Mouse (Mus musculus) intestine, embryonic 16.5 days (tissue): ENCODE data around the gene Fam129a. TPM values are rescaled to one million over a fixed set of nuclear protein-coding genes. Genes with fewer than 3 reads are reported as not detected.

Experiments
- ATAC-seq: fragments of 200-750 bp; cut with Nextera tagmentation; 2 replicates; pipeline ENCODE4 v1.8.0; 2017; ENCODE audit warnings: moderate TSS enrichment, moderate library complexity
- H3K27ac ChIP-seq: fragments of 300-500 bp; sonication (generic); 2 replicates; pipeline ENCODE4 v1.5.1; 2014; ENCODE audit warnings: mild to moderate bottlenecking, low read length
- H3K27me3 ChIP-seq: fragments of 300-500 bp; sonication (generic); replicated peaks from 2 replicates; pipeline ENCODE4 v1.6.1; 2014; ENCODE audit warnings: low read length, control low read depth, mixed read lengths; ENCODE audit not compliant: control insufficient read depth, insufficient read depth
- H3K36me3 ChIP-seq: fragments of 300-500 bp; sonication (generic); 2 replicates; pipeline ENCODE4 v1.6.1; 2014; ENCODE audit warnings: low read length, control low read depth; ENCODE audit not compliant: control insufficient read depth, insufficient read depth
- H3K4me1 ChIP-seq: fragments of 300-500 bp; sonication (generic); 2 replicates; pipeline ENCODE4 v1.6.1; 2014; ENCODE audit warnings: low read length, control low read depth, mixed read lengths; ENCODE audit not compliant: control insufficient read depth, insufficient read depth
- H3K4me2 ChIP-seq: fragments of 300-500 bp; sonication (generic); 2 replicates; pipeline ENCODE4 v1.6.1; 2014; ENCODE audit warnings: low read depth, low read length, control low read depth
- H3K4me3 ChIP-seq: fragments of 300-500 bp; sonication (generic); 2 replicates; pipeline ENCODE4 v1.5.1; 2014; ENCODE audit warnings: mild to moderate bottlenecking, low read length
- H3K9ac ChIP-seq: fragments of 300-500 bp; sonication (generic); 2 replicates; pipeline ENCODE4 v1.6.1; 2014; ENCODE audit warnings: low read depth, low read length
- H3K9me3 ChIP-seq: fragments of 300-500 bp; sonication (generic); 2 replicates; pipeline ENCODE4 v1.6.1; 2016; ENCODE audit warnings: low read length, control low read depth; ENCODE audit not compliant: control insufficient read depth
- WGBS: fragments of 180-500 bp; shearing (Covaris S2); extraction: QIAGEN DNeasy Blood & Tissue Kit; methylation state at CpG from one replicate; pipeline ENCODE4 v1.1.7; 2014; 5-methylcytosine and 5-hydroxymethylcytosine counted together
- polyA plus RNA-seq: library from polyadenylated mRNA; unstranded; fragments of >200 nt; fragmentation: Nextera tagmentation; extraction: Ambion mirVana; gene quantifications from 2 replicates; pipeline ENCODE4 v1.2.1, GENCODE M21; 2015

Fam129a gene
- polyA plus RNA-seq, 1 experiment from 2014 or later = 10.7 TPM

DNA sequence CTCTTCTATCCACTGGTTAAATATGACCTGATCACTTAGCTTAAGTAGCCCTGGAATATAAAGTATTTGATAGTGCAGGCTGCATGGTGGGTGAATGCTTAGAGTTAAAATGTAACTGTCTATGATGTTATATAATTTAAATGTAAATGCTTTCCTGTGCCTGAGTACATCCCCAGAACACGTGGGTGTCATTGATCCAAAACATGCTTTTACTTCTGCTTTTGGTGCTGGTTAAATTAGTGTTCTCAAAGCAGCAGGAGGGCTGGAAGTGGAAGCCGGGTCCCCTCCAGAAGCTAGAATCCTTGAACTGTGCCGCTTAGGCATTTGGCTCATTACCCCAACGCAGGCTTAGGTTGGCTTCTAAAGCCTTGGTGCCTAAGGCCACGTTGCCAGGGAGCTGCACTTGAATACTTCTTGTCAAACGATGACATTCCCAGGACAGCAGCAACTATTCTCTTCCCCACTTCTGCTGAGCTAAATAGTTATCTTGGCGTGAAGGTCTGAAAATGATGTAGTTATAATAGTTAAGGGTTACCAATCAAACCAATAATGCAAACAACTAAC is 86.1 kb downstream of the Fam129a start:
- whole genome bisulfite sequencing = 72% methylated on average over 7 of the region's 7 CpGs
- no peaks in the 10 kb centered on the region for H3K36me3 ChIP-seq
- no peak overlapping the region for H3K9ac ChIP-seq
- no peak overlapping the region for H3K27ac ChIP-seq
- H3K27me3 ChIP-seq = no peaks in the 10 kb centered on the region
- H3K4me2 ChIP-seq = no peak overlapping the region
- peaks cover 7% of the 10 kb centered on the region; the same call in 1 of the 2 replicates for H3K4me1 ChIP-seq
- H3K9me3 ChIP-seq = no peaks in the 10 kb centered on the region
- no peak overlapping the region for H3K4me3 ChIP-seq
- no peak for ATAC-seq

DNA sequence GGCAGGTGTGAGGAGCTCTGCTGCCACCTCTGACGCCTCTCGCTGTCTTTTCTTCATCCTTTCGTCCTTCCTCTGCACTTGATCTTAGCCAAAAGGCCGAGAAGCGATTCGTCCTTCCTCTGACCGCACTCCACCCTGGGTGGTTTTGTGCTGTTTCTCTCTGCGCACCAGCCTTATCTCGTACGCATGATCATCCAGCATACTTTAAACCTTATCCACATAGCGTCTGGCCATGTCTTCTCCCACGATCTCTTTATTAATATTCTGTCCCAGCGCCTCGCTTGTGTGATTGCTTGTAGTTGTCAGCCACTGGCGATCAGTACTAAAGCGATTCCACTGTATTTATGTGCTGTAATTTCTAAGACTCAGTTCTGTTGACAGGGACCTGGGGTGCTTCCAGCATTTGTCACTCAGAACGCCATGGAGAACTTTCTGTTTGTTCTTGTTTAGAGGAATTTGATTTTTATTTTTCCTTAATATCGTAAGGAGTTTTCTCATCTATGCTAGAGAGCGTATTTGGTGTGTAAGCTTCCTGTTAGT is 87.4 kb downstream of the Fam129a start:
- Histone ChIP-seq H3K27ac (no peak overlapping the region), H3K4me3 (no peak overlapping the region), H3K27me3 (no peaks in the 10 kb centered on the region), H3K4me1 (peaks cover 7% of the 10 kb centered on the region; the same call in 1 of the 2 replicates), H3K9ac (no peak overlapping the region), H3K9me3 (no peaks in the 10 kb centered on the region), H3K4me2 (no peak overlapping the region), H3K36me3 (no peaks in the 10 kb centered on the region)
- WGBS = 84% methylated on average over 19 of the region's 19 CpGs
- ATAC-seq = no peak

DNA sequence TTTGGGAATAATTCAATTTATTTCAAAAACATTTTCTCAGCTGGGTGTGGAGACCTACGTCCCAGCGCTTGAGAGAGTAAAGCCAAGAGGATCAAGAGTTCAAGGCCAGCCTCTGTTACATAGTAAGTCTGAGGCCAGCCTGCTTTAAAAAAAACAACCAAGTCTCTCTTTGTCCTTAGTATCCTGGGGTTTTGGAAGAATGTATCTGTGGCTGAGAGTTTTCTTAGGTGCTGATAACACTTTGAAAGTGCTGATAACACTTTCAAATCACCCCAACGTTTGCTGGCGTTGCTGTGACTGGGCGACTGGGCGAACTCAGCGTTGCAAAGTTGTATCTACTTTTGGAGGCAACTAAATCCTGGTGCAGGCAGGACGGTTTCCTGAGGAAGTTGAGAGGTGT is 88.7 kb downstream of the Fam129a start:
- ATAC-seq = no peak
- Histone ChIP-seq H3K27me3 (no peaks in the 10 kb centered on the region), H3K27ac (no peak overlapping the region), H3K4me2 (no peak overlapping the region), H3K4me3 (no peak overlapping the region), H3K9ac (no peak overlapping the region), H3K36me3 (no peaks in the 10 kb centered on the region), H3K9me3 (no peaks in the 10 kb centered on the region), H3K4me1 (peaks cover 7% of the 10 kb centered on the region; the same call in 1 of the 2 replicates)
- 70% methylated on average over 8 of the region's 8 CpGs for whole genome bisulfite sequencing

DNA sequence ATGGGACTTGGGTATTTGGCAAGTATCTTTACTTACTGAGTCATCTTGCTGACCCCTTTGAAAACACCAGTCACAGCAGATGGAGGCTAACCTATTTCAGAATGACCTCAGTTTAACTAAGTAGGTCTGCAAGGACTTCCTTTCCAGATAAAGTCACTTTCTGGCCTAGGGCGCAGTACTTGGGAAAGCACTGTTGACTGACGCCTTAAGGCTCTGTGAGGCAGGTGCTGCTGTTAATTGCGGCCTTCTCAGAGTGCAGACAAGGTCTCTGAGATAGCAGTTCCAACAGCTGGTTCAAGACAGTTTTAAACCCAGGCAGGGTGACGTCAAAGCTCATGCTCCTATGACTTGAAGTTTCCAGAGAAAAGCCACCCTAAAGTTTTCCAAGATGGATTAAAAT is 89.3 kb downstream of the Fam129a start:
- Histone ChIP-seq H3K4me2 (no peak overlapping the region), H3K4me1 (peaks cover 7% of the 10 kb centered on the region; the same call in 1 of the 2 replicates), H3K27me3 (no peaks in the 10 kb centered on the region), H3K9ac (no peak overlapping the region), H3K4me3 (no peak overlapping the region), H3K36me3 (no peaks in the 10 kb centered on the region), H3K9me3 (no peaks in the 10 kb centered on the region), H3K27ac (no peak overlapping the region)
- ATAC-seq = no peak; the same call in 1 of the 2 replicates
- 72% methylated on average over 4 of the region's 4 CpGs for WGBS

DNA sequence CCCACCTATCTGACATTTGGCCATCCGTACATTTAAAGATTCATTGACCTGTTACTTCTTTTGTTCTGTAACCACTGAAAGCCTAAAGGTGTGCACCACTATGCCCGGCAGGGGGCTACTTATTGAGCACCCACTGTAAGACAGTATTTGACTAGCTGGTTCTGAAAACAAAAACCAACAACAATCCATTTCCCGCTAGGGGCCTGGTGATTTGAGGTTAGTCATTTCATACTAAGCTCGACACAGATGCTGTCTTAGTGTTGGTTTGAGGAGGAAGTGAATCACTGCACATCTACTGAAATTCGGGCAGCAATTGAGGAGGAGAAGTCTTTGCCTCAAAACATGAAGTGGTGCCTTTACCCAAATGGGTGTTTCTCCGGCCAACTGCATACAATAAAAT is 89.9 kb downstream of the Fam129a start:
- Histone ChIP-seq H3K27ac (no peak overlapping the region), H3K27me3 (no peaks in the 10 kb centered on the region), H3K9ac (no peak overlapping the region), H3K4me2 (no peak overlapping the region), H3K36me3 (no peaks in the 10 kb centered on the region), H3K9me3 (no peaks in the 10 kb centered on the region), H3K4me3 (no peak overlapping the region), H3K4me1 (peaks cover 7% of the 10 kb centered on the region; the same call in 1 of the 2 replicates)
- ATAC-seq = no peak
- WGBS = 87% methylated on average over 6 of the region's 6 CpGs

DNA sequence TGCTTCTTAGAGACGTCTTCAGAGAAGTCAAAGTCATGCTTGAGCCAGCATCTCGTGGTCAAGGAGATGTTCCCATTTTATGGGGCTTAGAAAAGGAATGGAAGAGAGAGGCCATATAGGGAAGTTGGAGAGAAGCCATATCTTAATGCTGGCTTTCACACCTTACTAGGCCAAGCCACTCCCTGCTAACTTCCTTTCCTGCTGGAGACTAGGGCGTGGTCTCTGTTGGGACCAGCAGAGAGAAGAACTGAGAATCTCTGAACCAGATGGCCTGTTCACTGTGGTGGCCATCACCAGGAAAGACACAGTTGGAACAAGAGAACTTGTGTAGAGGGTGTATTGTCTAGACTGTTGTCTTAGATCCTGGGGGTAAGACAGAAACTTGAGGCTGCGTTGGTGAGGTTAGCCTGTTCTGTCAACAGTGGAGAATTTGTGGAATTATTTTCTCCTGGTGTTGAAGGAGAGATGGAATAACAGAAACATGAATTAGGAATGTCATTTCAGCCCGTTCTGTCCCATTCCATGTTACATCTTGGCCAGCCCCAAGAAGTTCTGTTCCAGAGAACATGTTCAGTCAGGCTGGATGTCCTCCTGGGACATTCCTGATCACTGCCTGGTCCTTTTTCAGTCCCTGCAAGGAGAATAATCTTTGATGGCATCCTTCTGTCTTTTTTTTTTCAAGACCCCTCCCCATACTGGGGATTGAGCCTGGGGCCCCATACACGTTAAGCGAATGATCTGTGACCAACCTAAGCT is 90.9 kb downstream of the Fam129a start:
- Histone ChIP-seq H3K27me3 (no peaks in the 10 kb centered on the region), H3K27ac (no peak overlapping the region), H3K9me3 (no peaks in the 10 kb centered on the region), H3K36me3 (no peaks in the 10 kb centered on the region), H3K4me3 (no peak overlapping the region), H3K4me1 (peaks cover 7% of the 10 kb centered on the region; the same call in 1 of the 2 replicates), H3K4me2 (no peak overlapping the region), H3K9ac (no peak overlapping the region)
- ATAC-seq = no peak; the same call in 1 of the 2 replicates
- 81% methylated on average over 7 of the region's 7 CpGs for WGBS

DNA sequence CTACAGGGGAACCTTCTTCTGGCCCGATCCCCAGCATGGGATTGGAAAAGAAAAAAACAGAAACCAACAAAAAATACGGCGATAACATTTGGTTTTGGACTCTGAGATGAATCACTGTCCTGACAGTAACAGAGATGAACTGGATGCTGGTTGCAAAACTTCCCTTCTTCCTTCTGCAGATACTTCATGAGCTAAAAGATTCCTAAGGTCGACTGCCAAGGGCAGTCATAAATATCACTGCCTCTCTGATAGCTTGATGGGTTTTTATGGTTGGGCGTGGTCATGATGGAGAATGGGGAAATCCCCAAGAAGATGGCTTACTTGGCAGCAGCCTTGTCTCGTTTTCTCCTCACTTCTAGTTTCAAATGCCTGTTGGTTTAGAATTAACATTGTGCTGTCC is 92.0 kb downstream of the Fam129a start:
- Histone ChIP-seq H3K27ac (no peak overlapping the region), H3K4me1 (peaks cover 7% of the 10 kb centered on the region; the same call in 1 of the 2 replicates), H3K4me2 (no peak overlapping the region), H3K27me3 (no peaks in the 10 kb centered on the region), H3K36me3 (no peaks in the 10 kb centered on the region), H3K9ac (no peak overlapping the region), H3K4me3 (no peak overlapping the region), H3K9me3 (no peaks in the 10 kb centered on the region)
- 63% methylated on average over 6 of the region's 6 CpGs for WGBS
- ATAC-seq = peak; percentile 62

DNA sequence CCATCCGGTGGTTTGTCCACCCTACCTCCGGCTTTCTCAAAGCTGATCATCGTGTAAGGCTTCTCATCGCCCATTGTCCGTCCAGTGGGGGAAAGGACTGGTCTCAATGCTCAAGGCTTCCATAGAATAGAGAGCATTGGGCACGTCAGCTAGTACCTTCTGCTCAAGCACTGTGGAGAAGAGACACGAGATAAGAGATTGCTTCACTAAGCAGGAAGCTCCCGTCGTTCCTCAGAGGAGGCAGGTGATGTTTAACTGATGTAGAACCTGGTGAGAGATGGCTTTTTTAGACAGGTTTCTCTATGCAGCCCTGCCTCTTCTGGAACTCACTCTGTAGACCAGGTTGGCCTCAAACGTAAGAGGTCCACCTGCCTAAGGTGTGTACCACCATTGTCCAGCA is 93.4 kb downstream of the Fam129a start:
- Histone ChIP-seq H3K9me3 (no peaks in the 10 kb centered on the region), H3K4me1 (peaks cover 7% of the 10 kb centered on the region; the same call in 1 of the 2 replicates), H3K27ac (no peak overlapping the region), H3K4me2 (no peak overlapping the region), H3K4me3 (no peak overlapping the region), H3K9ac (no peak overlapping the region), H3K36me3 (no peaks in the 10 kb centered on the region), H3K27me3 (no peaks in the 10 kb centered on the region)
- ATAC-seq = no peak
- WGBS = 87% methylated on average over 10 of the region's 10 CpGs

DNA sequence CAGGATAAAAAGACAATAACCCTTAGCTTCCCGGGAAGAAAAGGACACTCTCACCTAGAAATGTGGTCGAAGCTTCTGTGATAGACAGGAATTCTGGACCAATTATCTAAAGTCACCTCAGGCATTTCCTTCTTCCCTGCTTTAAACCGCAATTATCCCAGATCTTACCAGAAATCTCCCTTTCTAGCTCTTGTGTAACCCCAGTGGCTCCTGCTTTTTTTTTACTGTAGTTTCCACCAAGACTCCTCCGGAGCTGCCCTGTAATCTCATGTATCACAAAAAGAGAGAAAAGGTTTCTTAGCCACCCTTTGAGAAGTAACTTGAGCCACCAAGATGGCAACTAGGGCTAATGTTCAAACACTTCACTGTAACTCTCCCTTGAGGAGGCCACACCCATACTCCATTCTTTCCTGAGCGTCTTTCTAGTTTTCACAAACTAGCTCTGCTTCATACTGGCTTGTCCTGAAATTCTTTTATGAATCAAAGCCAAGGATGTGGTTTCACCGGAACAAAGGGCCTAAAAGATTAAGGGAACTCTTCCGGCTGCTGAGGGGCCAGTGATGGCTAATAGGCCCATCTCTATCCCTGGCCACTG is 93.9 kb downstream of the Fam129a start:
- no peaks in the 10 kb centered on the region for H3K9me3 ChIP-seq
- no peaks in the 10 kb centered on the region for H3K36me3 ChIP-seq
- no peak for ATAC-seq
- H3K4me1 ChIP-seq = peaks cover 7% of the 10 kb centered on the region; the same call in 1 of the 2 replicates
- 86% methylated on average over 7 of the region's 7 CpGs for WGBS
- no peaks in the 10 kb centered on the region for H3K27me3 ChIP-seq
- no peak overlapping the region for H3K27ac ChIP-seq
- no peak overlapping the region for H3K4me3 ChIP-seq
- no peak overlapping the region for H3K4me2 ChIP-seq
- no peak overlapping the region for H3K9ac ChIP-seq
